Mouse (Mus musculus): Measurements from ENCODE around the gene Fam102b.

DNA sequence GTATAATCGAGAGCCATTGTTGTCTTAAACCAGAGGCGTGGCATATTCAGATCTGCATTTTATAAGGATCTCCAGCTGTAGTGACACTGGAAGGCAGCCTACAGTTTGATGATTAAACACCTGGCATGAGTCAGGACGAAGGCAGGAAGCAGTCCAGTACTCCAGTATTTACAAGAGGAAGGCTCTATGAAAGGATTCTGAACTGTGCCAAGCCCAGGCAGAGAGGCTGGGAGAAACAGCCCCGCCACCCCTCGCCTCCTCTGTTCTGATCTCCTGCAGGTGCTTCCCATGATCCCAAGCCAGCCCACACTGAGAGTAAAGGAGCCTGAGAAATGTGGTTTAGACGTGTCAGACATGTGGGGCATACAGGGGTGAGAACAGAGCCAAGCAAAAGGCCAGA lies 3.4 kb upstream of the Fam102b start:
- no peak for TF ChIP-seq CTCF (IDR thresholded peaks at IDR 0.05; ENCODE audit: control insufficient read depth, insufficient read depth, insufficient read length)
- TF ChIP-seq USF1 (IDR thresholded peaks at IDR 0.05; ENCODE audit: low read depth) = no peak
- TF ChIP-seq MAX (IDR thresholded peaks at IDR 0.05) = no peak
- TF ChIP-seq MYOG (IDR thresholded peaks at IDR 0.05; ENCODE audit: control insufficient read depth, extremely low read depth, insufficient read length) = no peak
- TF ChIP-seq FOSL1 (IDR thresholded peaks at IDR 0.05; ENCODE audit: insufficient read depth, low read length, poor library complexity, severe bottlenecking) = no peak
